Mouse (Mus musculus) stomach, embryonic 14.5 days (tissue): ENCODE measurements around the gene Ing2. TPM values are rescaled to one million over a fixed set of nuclear protein-coding genes. Genes with fewer than 3 reads are reported as not detected.

Experiments
- polyA plus RNA-seq: library from polyadenylated mRNA; unstranded; fragments of >200 nt; fragmentation: Nextera tagmentation; extraction: Ambion mirVana; gene quantifications from 2 replicates; pipeline ENCODE4 v1.2.1, GENCODE M21; 2014

Ing2 gene
- polyA plus RNA-seq, 1 experiment from 2014 or later, result 17.2 TPM

Other genes with a start within 250 kb of the Ing2 start
- gene Stox2, start 229.2 kb downstream of the Ing2 start, polyA plus RNA-seq, result 19.2 and 20.5 TPM in 2 replicates
- 31.5 and 32.2 TPM in 2 replicates for gene Trappc11, start 142.1 kb downstream of the Ing2 start, polyA plus RNA-seq
- 39.6 and 47.2 TPM in 2 replicates for gene Rwdd4a, start 141.9 kb downstream of the Ing2 start, polyA plus RNA-seq
- 23.7 and 24.2 TPM in 2 replicates for gene Cdkn2aip, start 38.4 kb upstream of the Ing2 start, polyA plus RNA-seq
- gene Cldn24, start 146.6 kb upstream of the Ing2 start, polyA plus RNA-seq, result not detected in 2 replicates
- not detected in 2 replicates for gene Cldn22, start 148.9 kb upstream of the Ing2 start, polyA plus RNA-seq